Mouse (Mus musculus) hindbrain, postnatal 0 days (tissue): ENCODE data around the gene Atxn10. TPM values are rescaled to one million over a fixed set of nuclear protein-coding genes. Genes with fewer than 3 reads are reported as not detected.

Experiments
- ATAC-seq: fragments of 200-750 bp; cut with Nextera tagmentation; 2 replicates; pipeline ENCODE4 v1.8.0; 2017; ENCODE audit warnings: mild to moderate bottlenecking, moderate TSS enrichment, moderate library complexity
- DNase-seq: peaks from one replicate; pipeline ENCODE4 v3.0.0-alpha.2; 2015; ENCODE audit warnings: low spot score
- H3K27ac ChIP-seq: fragments of 300-500 bp; sonication (generic); 2 replicates; pipeline ENCODE4 v1.5.1; 2014; ENCODE audit warnings: mild to moderate bottlenecking
- H3K27me3 ChIP-seq: fragments of 300-500 bp; sonication (generic); 2 replicates; pipeline ENCODE4 v1.6.1; 2014; ENCODE audit warnings: low read length, mixed read lengths; ENCODE audit not compliant: insufficient read depth
- H3K36me3 ChIP-seq: fragments of 300-500 bp; sonication (generic); 2 replicates; pipeline ENCODE4 v1.6.1; 2014; ENCODE audit warnings: low read length, mixed read lengths; ENCODE audit not compliant: insufficient read depth
- H3K4me1 ChIP-seq: fragments of 300-500 bp; sonication (generic); 2 replicates; pipeline ENCODE4 v1.6.1; 2014; ENCODE audit warnings: antibody characterized with exemption, low read length, mixed read lengths; ENCODE audit not compliant: insufficient read depth
- H3K4me2 ChIP-seq: fragments of 300-500 bp; sonication (generic); 2 replicates; pipeline ENCODE4 v1.6.1; 2014; ENCODE audit warnings: low read depth, mild to moderate bottlenecking, low read length, moderate library complexity, mixed read lengths
- H3K4me3 ChIP-seq: fragments of 300-500 bp; sonication (generic); 2 replicates; pipeline ENCODE4 v1.5.1; 2014; ENCODE audit warnings: low read length
- H3K9ac ChIP-seq: fragments of 300-500 bp; sonication (generic); replicated peaks from 2 replicates; pipeline ENCODE4 v1.6.1; 2014; ENCODE audit warnings: mild to moderate bottlenecking, low read length, moderate library complexity, mixed read lengths
- H3K9me3 ChIP-seq: fragments of 300-500 bp; sonication (generic); 2 replicates; pipeline ENCODE4 v1.6.1; 2016; ENCODE audit warnings: low read length, mixed read lengths
- CTCF ChIP-seq: IDR thresholded peaks from 2 replicates; pipeline ENCODE4 v1.5.1; 2016; ENCODE audit warnings: antibody characterized with exemption, control low read depth, low read depth
- WGBS: fragments of 180-500 bp; shearing (Covaris S2); extraction: QIAGEN DNeasy Blood & Tissue Kit; methylation state at CpG from one replicate; pipeline ENCODE4 v1.1.7; 2014; 5-methylcytosine and 5-hydroxymethylcytosine counted together
- polyA plus RNA-seq: library from polyadenylated mRNA; unstranded; fragments of >200 nt; fragmentation: Nextera tagmentation; extraction: Ambion mirVana; gene quantifications from 2 replicates; pipeline ENCODE4 v1.2.1, GENCODE M21; 2015
- total RNA-seq: library from RNA; depleted of rRNA; stranded (reverse); fragments of >200 nt; gene quantifications from 2 replicates; pipeline ENCODE4 v1.2.3, GENCODE M21; 2014

The Atxn10 gene
- total and polyA plus RNA-seq, 2 experiments from 2014 or later, result 292 to 499 TPM

- Histone ChIP-seq H3K9me3 (no peaks in the 10 kb centered on the region), H3K4me3 (no peak overlapping the region), H3K27me3 (no peaks in the 10 kb centered on the region), H3K4me1 (peaks cover 35% of the 10 kb centered on the region), H3K27ac (peak overlapping the region; percentile 64), H3K9ac (no peak overlapping the region), H3K4me2 (no peak overlapping the region), H3K36me3 (peaks cover 10% of the 10 kb centered on the region; the same call in 1 of the 2 replicates)
- ATAC-seq, result peak; percentile 87
- 19% methylated on average over 4 of the region's 4 CpGs for WGBS
- peak; percentile 83 for DNase-seq
- TF ChIP-seq CTCF, result no peak
Measured at GRCm38 (mm10) chr15:85461541-85461940, 125.5 kb downstream of the Atxn10 start.

- DNase-seq, result peak; percentile 38
- H3K4me2 ChIP-seq, result no peak overlapping the region
- H3K4me3 ChIP-seq, result no peak overlapping the region
- H3K9ac ChIP-seq, result no peak overlapping the region
- no peak for ATAC-seq
- H3K36me3 ChIP-seq, result peaks cover 10% of the 10 kb centered on the region; the same call in 1 of the 2 replicates
- H3K9me3 ChIP-seq, result no peaks in the 10 kb centered on the region
- no peaks in the 10 kb centered on the region for H3K27me3 ChIP-seq
- 30% methylated on average over 4 of the region's 4 CpGs for WGBS
- peak overlapping the region; percentile 71 for H3K27ac ChIP-seq
- no peak for TF ChIP-seq CTCF
- H3K4me1 ChIP-seq, result peaks cover 33% of the 10 kb centered on the region
Measured at GRCm38 (mm10) chr15:85462138-85462537, 126.1 kb downstream of the Atxn10 start.

DNA sequence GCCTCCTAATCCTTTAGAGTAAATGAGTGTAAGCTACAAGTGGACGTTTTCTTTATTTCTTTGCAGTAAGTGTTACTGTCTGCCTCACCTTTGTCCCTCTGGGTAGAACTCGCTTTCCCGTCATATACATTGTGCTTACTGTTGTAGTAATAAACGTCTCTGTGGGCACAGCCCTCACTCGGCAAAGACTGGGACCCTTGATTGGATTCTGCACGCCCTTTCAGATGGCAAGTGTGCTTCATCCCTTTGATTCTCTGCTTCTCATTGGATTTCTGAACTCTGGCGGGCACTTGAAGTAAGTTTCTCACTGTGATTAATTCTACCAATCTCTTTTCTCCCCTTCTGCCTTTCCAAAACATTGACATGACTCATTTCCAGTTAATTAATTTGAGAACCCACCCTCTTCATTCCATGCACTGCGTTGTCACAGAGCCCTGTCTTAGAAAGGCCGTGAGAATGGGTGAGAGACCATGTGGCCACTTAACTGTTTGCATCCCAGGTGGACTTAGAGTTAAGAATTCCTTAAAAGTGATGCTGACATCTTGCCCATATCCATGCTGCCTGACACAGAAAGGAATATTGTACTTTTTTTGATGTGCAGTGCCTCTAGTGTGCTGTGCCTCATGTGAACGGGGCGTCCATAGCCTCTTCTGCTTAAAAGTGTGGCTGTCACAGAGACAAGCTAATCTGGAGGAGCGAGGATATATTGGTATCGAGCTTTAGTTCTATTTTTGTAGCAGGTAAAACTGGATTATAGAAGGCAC is 127.2 kb downstream of the Atxn10 start:
- H3K4me2 ChIP-seq, result no peak overlapping the region
- H3K9ac ChIP-seq, result no peak overlapping the region
- no peaks in the 10 kb centered on the region for H3K27me3 ChIP-seq
- no peaks in the 10 kb centered on the region for H3K9me3 ChIP-seq
- TF ChIP-seq CTCF, result no peak
- peaks cover 10% of the 10 kb centered on the region; the same call in 1 of the 2 replicates for H3K36me3 ChIP-seq
- WGBS, result 27% methylated on average over 13 of the region's 13 CpGs
- DNase-seq (peak; percentile 20), ATAC-seq (no peak)
- peaks cover 23% of the 10 kb centered on the region; the same call in 1 of the 2 replicates for H3K4me1 ChIP-seq
- no peak overlapping the region for H3K4me3 ChIP-seq
- peak overlapping the region; percentile 71; the same call in 1 of the 2 replicates for H3K27ac ChIP-seq

DNA sequence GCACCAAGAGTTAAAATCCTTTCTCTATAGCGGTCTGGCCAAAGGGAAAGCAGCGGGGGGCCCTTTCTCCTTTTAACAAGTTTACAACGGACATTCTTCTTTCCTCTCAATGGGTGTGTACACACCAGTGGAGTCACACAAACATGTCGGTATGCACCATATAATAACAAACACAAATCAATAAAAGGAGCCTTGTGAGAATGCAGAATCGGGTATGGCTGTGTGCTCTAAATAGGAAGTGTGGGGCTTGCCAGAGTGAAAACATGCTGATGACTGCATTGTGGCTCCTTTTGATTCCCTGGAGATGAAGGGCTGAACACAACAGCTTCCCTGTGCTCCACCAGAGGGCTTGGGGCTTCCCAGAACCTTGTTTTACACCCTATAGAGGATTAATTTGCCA is 128.1 kb downstream of the Atxn10 start:
- peak overlapping the region; percentile 37; the same call in 1 of the 2 replicates for H3K27ac ChIP-seq
- H3K4me1 ChIP-seq, result peaks cover 15% of the 10 kb centered on the region; the same call in 1 of the 2 replicates
- no peak overlapping the region for H3K4me2 ChIP-seq
- 9% methylated on average over 5 of the region's 5 CpGs for WGBS
- peak; percentile 36; the same call in 1 of the 2 replicates for TF ChIP-seq CTCF
- no peak overlapping the region for H3K4me3 ChIP-seq
- ATAC-seq (peak; percentile 38; the same call in 1 of the 2 replicates), DNase-seq (peak; percentile 54)
- no peaks in the 10 kb centered on the region for H3K27me3 ChIP-seq
- no peaks in the 10 kb centered on the region for H3K9me3 ChIP-seq
- H3K36me3 ChIP-seq, result peaks cover 12% of the 10 kb centered on the region; the same call in 1 of the 2 replicates
- no peak overlapping the region for H3K9ac ChIP-seq

DNA sequence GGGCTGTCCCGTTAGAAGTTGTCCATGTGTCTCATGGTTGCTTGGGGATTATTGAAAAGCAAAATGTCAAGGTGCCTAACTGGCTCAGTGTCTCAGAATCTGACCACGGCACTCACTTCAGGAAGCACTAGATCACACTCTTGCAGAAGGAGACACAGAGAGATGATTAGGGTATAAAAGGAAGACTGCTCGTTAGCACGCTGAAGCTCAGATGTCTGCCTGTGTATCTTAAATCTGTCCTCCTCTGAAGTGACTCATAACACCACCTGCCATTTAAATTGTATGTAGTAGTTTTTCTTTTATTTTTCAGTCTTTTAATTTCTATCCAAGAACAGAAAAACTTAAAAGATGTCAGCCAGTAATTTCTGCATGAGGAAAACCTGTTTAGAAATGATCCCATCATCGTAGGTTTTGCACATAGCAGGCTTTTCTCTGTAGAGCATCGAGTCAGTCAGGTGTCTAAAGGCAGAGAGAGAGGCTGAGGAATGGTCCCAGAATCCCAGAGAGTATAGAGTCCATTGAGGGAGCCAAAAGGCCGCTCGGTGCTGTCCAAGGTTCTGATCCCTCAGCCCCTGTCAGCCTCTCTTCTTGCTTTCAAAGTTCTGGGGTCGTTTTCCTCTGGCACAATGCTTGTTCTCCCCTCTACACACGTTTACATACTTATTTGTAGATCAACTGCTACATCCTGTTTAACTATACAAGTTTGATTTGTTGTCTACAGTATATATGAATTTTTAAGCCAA is 128.9 kb downstream of the Atxn10 start:
- peaks cover 11% of the 10 kb centered on the region; the same call in 1 of the 2 replicates for H3K36me3 ChIP-seq
- H3K27ac ChIP-seq, result peak overlapping the region; percentile 37; the same call in 1 of the 2 replicates
- H3K4me1 ChIP-seq, result peaks cover 10% of the 10 kb centered on the region; the same call in 1 of the 2 replicates
- no peak overlapping the region for H3K4me2 ChIP-seq
- ATAC-seq (no peak), DNase-seq (no peak)
- H3K27me3 ChIP-seq, result no peaks in the 10 kb centered on the region
- WGBS, result 30% methylated on average over 10 of the region's 10 CpGs
- no peak overlapping the region for H3K4me3 ChIP-seq
- TF ChIP-seq CTCF, result no peak
- H3K9me3 ChIP-seq, result no peaks in the 10 kb centered on the region
- H3K9ac ChIP-seq, result no peak overlapping the region

DNA sequence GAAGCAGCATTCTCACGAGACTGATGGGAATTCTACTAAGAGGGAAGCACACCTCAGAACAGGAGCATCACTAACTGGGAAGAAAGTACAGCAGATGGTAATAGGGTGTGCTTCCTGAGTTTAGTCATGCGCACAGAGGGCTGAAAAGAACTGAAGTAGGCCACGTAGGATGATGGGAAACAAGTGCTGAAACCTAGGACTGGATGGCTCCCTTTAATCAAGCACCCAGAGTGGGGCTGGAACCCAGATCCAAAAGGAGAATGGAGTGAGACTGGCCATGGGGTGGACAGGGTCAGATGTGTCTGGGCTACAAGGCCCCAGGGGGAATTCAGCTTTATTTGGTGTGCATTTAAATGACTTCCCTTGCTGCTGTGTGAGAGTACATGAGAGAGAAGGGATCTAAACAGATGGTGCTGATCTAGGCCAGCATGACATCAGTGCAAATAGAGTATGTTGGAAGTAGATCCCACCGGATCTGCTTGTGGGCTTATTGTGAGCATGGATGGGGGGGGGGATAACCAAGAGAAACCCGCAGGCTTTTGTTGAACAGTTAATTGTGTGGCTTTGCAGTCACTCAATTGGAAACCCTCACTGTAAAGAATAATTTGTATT is 130.5 kb downstream of the Atxn10 start:
- Histone ChIP-seq H3K4me1 (peaks cover 10% of the 10 kb centered on the region; the same call in 1 of the 2 replicates), H3K4me2 (no peak overlapping the region), H3K9ac (no peak overlapping the region), H3K36me3 (peaks cover 11% of the 10 kb centered on the region; the same call in 1 of the 2 replicates), H3K27ac (peak overlapping the region; percentile 22; the same call in 1 of the 2 replicates), H3K4me3 (no peak overlapping the region), H3K27me3 (no peaks in the 10 kb centered on the region), H3K9me3 (no peaks in the 10 kb centered on the region)
- DNase-seq, result no peak
- 49% methylated on average over 5 of the region's 5 CpGs for WGBS
- TF ChIP-seq CTCF, result no peak
- ATAC-seq, result no peak
